Mouse (Mus musculus) myocyte (in vitro differentiated cells): ENCODE results near the gene Tars.

Experiments
- POLR2A ChIP-seq: IDR thresholded peaks from one replicate; pipeline ENCODE4 v1.6.1; 2011; ENCODE audit warnings: low read depth, mild to moderate bottlenecking, control low read depth, moderate library complexity; ENCODE audit not compliant: insufficient read length
- TCF12 ChIP-seq: IDR thresholded peaks from one replicate; pipeline ENCODE4 v1.6.1; 2011; ENCODE audit warnings: mild to moderate bottlenecking, control low read depth; ENCODE audit not compliant: poor library complexity, insufficient read depth, severe bottlenecking
- USF1 ChIP-seq: IDR thresholded peaks from one replicate; pipeline ENCODE4 v1.6.1; 2011; ENCODE audit warnings: low read depth, mild to moderate bottlenecking, control low read depth, moderate library complexity

- TF ChIP-seq POLR2A (no peak), TCF12 (no peak), USF1 (no peak)
Measured at GRCm38 (mm10) chr15:11360888-11361287, 38.6 kb downstream of the Tars start.
